Mouse (Mus musculus): ENCODE data around the gene Pik3cb.

The Pik3cb gene

DNA sequence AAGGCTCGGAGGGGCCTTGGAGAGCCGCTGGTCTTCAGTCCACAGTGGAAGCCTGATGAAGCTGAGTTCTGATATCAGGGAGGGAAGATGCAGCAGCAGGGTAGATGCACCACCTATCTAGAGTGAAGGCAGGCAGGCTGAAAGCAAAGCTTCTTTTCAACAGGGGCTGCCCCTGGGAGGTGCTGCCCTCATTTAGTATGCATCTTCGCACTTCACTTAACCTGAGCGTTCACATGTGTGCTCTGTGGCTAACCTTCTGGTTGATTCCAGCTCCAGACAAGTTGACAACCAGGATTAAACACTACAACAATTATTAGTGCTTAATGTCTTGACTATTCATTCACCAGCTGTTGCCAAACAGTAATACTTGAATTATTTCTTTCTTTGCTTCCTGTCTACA lies 146.3 kb downstream of the Pik3cb start:
- no peak for DNase-seq

DNA sequence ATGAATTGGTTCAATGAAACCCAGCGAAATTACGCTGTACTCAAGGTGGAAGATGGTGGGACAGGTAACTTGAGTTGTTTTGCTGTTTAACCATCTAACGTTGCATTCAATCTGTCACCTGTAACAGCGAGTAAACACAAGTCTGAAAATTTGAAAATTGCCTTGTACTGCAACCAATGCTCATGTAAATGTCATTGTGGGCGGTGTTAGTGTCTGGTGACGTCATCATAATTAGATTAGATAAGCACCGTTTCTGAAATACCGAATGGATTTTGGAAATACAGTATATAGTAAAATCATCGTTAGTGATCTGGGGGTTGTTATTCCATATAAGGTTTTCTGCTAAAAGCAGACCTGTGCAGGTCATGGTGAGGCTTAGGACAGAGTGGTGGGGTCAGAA lies 153.3 kb downstream of the Pik3cb start:
- no peak for DNase-seq

All from cerebellum, adult 9-11 months (tissue).